Mouse (Mus musculus): Measurements from ENCODE around the gene Nrgn. TPM values are rescaled to one million over a fixed set of nuclear protein-coding genes. Genes with fewer than 3 reads are reported as not detected.

Nrgn gene
- polyA plus RNA-seq, 1 experiment: 1.8 TPM

DNA sequence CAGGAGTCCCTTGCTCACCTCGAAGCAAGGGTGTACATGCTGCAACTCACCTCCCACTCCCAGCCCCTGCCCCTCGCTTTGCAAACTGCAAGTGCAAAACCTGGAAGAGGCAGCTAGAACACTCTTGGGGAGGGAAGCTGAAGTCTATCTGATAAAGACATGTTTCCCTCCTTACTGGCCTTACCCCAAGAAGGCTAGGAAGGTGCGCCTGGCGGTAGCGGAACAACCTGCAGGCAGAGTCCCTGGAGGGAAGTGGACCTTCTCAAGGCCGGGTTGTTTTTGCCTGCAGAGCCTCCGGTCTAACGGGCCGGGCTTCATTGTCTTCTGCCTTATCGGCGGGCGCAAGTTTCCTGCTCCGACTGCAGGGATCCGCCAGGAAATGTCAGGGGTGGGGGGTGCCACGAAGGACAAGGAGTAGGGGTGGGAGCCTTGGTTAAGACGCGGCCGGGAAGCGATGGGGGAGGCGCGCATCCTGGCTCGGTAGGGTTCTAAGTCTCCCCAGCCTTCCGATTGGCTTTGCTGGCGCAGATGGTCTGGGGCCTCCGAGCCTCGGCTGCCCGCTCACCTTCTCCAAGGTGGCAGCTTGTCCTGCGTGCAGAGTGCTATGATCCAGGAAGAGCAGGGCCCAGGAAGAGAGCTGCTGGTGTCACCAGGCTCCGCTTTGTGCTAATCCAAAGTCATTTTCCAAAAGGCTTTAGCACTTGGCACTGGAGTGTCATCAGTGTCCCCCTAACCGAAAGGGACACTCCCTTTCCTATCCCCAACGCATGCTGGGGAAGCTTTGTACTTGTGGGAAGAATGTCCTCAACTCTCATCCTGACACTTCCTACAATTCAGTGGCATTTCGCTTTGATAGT, 22.4 kb downstream of the Nrgn start:
- no peak for DNase-seq (ENCODE audit: low spot score)

DNA sequence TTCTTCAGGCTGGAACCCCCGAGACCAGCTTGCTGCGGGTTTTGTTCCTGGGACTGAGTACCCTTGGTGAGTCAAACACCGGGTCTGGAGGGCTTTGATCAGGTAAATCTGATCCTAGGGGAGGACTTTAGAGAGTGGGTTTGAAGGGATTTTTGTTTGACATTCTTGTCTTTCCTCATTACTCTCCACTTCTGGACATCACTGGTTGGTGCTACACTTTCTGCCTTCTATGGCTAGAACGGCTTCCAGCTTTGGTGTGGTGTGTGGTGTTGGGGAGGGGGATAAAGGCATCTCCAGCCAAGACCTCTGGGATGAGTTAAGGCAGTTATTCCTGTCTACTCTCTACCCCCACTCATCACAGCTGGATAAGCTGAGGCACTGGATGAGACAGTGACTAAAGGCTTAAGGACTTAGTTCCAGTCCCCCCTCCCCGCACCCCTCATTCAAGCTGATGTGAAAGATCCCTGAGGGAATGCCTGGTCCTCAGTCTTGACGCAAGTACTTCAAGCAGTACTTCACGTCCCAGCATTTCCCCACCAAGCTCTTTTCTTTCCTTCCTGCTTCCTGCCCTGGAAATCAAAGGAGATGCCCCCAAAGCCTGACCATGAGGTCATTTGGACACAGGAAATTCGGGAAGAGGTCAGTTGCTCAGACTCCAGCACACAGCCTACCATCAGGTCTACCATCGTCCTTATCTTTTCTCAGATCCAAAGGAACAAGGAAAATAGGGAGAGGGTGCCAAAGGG, 24.3 kb downstream of the Nrgn start:
- no peak for DNase-seq (ENCODE audit: low spot score)

DNA sequence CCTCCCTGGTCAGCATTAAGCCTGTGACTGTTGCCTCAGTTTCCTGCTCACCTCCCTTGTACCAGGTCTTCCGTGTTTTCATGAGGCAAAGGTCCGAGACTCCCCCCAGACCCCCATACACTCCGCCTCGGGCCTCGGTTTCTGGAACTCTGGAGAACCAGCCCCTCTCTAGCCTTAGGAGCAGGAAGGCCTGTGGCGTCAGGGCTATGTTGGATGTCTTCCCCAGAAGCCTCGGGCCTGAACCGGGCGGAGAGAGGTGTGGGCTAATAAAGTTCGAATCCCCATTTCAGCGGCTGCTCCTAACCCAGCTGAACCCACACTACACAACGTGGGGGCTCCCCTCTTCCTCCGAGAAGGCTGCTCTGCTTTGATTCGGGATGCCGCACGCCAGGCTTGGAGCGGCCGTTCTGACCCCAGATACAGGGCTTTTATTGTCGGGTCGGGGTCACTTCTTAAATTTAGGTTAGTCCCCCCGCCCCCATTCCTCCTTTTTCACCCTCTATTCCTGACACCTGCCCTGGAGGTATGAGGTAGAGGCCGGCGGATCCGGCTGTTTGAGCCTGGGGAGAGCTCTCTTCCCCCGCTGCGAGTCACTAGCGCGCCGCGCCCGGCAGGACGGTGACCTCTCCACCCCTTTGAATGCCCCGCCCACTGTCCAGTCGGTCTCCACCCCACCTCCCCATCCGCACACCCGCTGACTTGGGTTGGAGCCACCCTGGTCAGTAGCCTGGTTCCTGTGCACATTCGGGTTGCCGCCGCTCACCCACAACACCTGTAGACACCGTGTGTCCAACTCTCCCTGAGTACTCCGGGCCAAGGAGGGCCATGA, 25.1 kb downstream of the Nrgn start, which contains the start of gene Esam:
TSS of gene Esam (plus strand) at position 683 of the 829 bp plus-strand sequence.
- peak; percentile 57 for DNase-seq (ENCODE audit: low spot score)

DNA sequence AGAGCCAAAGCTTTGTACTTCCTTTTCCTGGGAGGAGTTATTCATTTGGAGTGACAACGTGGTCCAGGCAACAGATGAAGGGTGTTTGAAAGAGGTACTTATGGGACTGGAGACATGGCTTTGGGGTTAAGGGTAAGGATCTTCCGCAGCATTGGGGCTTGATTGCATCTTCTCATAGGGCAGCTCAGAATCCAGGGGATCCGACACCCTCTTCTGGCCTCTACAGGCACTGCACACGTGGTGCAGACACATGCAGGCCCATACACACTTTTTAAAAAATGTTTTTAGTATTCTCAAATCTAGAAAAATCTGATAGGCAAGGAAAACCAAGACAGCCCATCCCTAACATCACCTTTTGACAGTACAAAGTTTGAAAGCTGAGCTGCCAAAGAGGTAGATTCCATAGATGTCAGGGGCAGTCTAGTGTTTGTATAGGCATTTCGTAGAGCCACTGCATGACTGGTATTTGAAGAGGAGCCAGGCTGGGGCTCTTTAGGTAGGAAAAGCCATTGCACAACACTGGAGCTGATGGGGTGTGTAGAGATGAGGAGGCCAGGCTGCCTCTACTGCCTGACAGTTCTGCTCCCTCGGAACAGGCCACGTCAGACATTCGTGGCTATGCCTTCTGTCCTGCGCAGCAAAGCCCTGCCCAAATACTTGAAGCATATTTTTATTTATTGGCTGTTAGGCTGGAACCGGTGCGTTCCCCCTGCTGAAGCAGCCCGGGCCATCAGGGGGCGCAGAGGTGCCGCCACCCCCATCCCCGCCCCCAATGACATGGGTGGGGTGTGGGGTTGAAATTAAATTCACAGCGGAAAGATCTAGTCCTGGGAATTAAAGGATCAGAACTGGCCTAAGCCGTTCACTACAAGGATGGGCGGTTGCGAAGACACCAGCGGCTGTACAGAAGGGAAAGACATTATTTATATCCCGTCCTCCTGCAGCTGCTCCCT, 26.0 kb downstream of the Nrgn start:
- no peak for DNase-seq (ENCODE audit: low spot score)

GRCm38 (mm10) chr9:37525461-37525860, 27.2 kb downstream of the Nrgn start:
- no peak for DNase-seq (ENCODE audit: low spot score)

GRCm38 (mm10) chr9:37519995-37520394, 32.7 kb downstream of the Nrgn start:
- DNase-seq (ENCODE audit: low spot score): no peak

GRCm38 (mm10) chr9:37518991-37519390, 33.7 kb downstream of the Nrgn start:
- DNase-seq (ENCODE audit: low spot score): no peak

GRCm38 (mm10) chr9:37517467-37517866, 35.2 kb downstream of the Nrgn start:
- DNase-seq (ENCODE audit: low spot score): no peak

DNA sequence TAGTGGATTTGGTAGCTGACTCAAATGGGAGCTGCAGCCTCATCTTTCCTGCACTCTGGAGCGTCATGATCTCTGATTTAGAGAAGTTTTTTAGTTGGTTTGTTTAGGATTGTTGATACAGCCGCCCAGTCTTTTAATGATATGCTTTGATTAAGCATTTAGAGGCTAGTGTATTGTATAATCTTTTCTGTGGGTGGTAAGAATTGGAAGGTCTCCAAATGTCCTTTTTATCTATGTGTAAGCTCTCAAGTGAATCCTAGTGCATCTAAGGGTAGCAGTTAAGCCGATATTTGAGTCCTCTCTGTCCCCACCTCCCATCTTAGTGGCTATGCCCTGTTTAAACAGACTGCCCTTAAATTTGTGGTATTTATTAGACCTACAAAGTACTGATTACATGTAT, 38.2 kb downstream of the Nrgn start:
- DNase-seq (ENCODE audit: low spot score): no peak

- DNase-seq (ENCODE audit: low spot score): no peak
Observed at GRCm38 (mm10) chr9:37512097-37512496, 40.6 kb downstream of the Nrgn start.

- no peak for DNase-seq (ENCODE audit: low spot score)
Observed at GRCm38 (mm10) chr9:37506023-37506422, 46.7 kb downstream of the Nrgn start.

DNA sequence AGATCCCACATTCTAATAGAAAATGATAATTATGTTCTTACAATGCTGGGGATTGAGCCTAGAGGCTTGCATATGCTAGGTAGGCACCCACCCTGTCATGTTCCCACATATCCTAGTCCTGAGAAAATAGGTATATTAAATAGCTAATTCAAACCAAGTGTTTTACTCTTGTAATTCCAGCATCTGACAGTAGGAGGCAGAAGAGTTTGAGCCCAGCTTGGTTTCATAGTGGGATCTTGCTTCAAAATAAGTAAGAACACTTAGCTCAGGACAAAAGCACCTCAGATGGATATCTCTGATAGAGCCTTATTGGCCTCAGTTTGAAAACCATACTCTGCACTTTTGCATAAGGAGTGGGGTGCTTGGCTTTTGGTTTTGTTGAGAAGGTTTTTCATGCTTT, 48.4 kb downstream of the Nrgn start:
- no peak for DNase-seq (ENCODE audit: low spot score)

- no peak for DNase-seq (ENCODE audit: low spot score)
Observed at GRCm38 (mm10) chr9:37501170-37501569, 51.5 kb downstream of the Nrgn start.

- no peak for DNase-seq (ENCODE audit: low spot score)
Observed at GRCm38 (mm10) chr9:37500201-37500600, 52.5 kb downstream of the Nrgn start.

DNA sequence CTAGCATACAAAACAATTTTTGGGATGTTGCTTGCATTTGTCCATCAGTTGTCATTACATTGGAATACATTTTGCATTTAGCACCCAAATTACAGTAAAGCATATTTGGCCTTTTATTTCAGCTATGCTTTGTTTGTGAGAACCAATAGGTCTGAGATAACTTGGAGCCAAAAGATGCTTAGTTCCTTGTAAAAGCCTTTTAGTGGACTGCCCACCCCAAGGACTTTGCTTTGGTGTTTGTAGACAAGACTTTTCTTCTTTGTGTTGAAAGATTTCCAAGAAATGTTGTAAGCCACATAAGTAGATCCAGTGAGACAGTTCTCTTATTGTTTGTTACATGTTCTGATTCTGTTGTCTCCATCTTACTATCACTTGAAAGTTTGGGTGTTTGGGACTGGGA, 56.4 kb downstream of the Nrgn start:
- no peak for DNase-seq (ENCODE audit: low spot score)

DNA sequence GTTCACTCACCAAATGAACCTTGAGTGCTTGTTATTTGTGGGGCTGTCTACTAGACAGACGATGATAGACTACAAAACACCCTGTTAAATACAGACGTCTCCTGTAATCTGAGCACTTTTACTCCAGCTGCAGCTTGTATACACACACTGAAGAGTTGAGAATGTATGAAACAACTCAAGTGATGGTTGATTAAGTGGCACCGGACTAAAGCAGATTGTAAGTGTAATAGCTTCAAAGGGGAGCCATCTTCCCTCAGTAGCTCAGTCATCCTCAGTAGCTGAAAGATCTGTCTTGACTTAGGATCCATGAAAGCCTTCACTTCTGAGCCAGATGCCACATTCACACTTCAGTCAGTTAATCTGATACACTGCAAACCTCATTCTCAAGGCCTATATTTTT, 56.9 kb downstream of the Nrgn start:
- DNase-seq (ENCODE audit: low spot score): no peak

Other genes with a start within 250 kb of the Nrgn start
- gene Ccdc15, start 204.5 kb downstream of the Nrgn start, polyA plus RNA-seq (2012; rRNA removed): 1.3 and 1.4 TPM in 2 replicates
- 0.18 and 0.21 TPM in 2 replicates for gene Hepacam, start 185.6 kb downstream of the Nrgn start, polyA plus RNA-seq (2012; rRNA removed)
- gene Robo4, start 151.0 kb downstream of the Nrgn start, polyA plus RNA-seq (2012; rRNA removed): 10.5 and 12.4 TPM in 2 replicates
- 0.07 and 0.12 TPM in 2 replicates for gene Robo3, start 119.7 kb downstream of the Nrgn start, polyA plus RNA-seq (2012; rRNA removed)
- gene Msantd2, start 63.6 kb downstream of the Nrgn start, polyA plus RNA-seq (2012; rRNA removed): 24.7 and 26.8 TPM in 2 replicates
- gene Esam, start 24.8 kb downstream of the Nrgn start, polyA plus RNA-seq (2012; rRNA removed): 56.0 and 57.2 TPM in 2 replicates
- gene Vsig2, start 13.6 kb downstream of the Nrgn start, polyA plus RNA-seq (2012; rRNA removed): 151 and 161 TPM in 2 replicates
- gene Siae, start 2.8 kb upstream of the Nrgn start, polyA plus RNA-seq (2012; rRNA removed): 16.6 and 17.1 TPM in 2 replicates
- 2.2 and 3.8 TPM in 2 replicates for gene Spa17, start 60.8 kb upstream of the Nrgn start, polyA plus RNA-seq (2012; rRNA removed)
- gene Tbrg1, start 104.4 kb upstream of the Nrgn start, polyA plus RNA-seq (2012; rRNA removed): 77.0 and 83.6 TPM in 2 replicates
- not detected in 2 replicates for gene Panx3, start 116.3 kb upstream of the Nrgn start, polyA plus RNA-seq (2012; rRNA removed)
- gene Olfr160, start 163.3 kb upstream of the Nrgn start, polyA plus RNA-seq (2012; rRNA removed): not detected in 2 replicates
- not detected in 2 replicates for gene Olfr874, start 192.2 kb upstream of the Nrgn start, polyA plus RNA-seq (2012; rRNA removed)
- not detected in 2 replicates for gene Olfr875, start 219.0 kb upstream of the Nrgn start, polyA plus RNA-seq (2012; rRNA removed)

Measured in urinary bladder, adult 2 months (tissue).